Mouse (Mus musculus): Measurements from ENCODE around the gene Txlna. TPM values are rescaled to one million over a fixed set of nuclear protein-coding genes. Genes with fewer than 3 reads are reported as not detected.

Gene Txlna
- polyA plus RNA-seq (2015; fragmentation: Illumina TruSeq; extraction: RNeasy Lipid Tissue Mini Kit (QIAGEN cat#74804); ENCODE audit: low read depth, low replicate concordance), result 33.5 TPM

DNA sequence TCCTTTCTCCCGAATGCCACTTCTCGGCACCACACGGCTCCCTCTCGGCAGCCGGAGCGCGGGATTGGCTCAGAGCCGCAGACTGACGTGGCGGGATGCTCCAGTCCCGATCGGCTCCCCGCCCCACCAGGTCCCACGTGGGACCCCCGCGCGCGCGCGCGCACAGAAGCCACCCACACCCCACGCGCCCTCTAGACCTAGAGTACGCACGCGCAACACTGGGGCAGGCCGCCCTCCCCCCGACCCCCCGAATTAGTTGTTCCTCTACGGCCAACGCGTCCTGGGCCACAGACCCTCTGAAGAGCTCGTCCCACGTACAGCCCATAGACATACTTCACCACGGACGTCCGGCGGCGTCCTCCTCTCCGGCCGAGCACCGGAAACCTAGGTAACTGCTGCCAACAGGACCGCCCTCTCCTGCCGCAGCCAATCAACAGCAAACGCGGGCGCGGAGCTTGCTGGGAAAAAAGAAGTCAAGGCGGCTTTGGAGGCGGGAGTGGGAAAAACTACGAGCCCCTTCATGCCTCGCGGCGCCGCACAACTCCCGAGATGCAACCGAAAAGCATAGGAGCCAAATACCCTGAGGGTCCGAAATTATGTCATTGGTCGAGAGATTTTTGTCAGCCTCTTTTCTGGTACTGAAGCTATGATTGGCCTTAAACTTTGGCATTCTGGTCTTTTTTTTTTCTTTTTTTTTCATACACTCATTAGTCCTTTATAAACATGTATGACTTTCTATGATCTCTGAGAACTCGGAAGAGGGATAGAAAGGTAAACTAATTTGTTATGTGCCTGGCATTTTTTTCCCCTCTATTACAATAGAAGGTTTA is at the start of gene Txlna:
Gene Txlna, minus strand, starts transcription at position 428 of the 830 bp plus-strand sequence.

DNA sequence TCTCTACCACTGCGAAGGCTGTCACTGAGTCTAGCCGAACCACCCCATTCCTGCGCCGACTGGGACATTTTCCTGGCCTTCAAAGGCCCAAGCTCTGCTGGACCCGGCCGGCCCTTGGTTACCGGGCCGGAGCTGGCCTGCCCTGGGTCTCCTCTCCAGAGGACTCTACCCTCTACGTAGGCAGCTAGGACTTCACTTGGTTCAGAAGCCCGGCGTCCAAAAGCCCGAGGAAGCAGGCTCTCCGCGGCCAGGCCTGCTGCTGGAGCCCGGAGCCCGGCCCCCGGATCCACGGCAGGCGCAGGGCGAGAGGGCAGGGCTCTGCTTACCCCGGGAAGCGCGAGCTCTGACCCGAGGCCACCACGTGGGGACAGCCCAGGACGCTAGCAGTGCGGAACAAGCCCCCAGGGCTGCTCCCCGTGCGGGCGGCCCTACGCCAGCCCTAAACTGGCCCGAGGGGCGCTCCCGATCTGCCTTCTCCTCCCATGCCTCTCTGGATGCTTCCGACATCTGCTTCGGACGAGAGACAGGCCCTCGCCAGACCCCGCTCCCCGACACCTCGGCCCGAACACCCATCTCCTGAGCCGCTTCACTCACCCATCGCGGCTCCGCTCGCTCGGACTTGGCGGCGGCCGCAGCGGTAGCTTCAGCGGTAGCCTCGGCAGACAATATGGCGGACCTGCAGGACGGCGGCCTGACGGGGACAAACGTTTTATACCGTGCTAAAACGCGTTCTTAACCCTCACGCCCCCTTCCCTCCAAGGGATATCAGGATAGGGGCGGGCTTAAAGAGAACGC is 31.4 kb upstream of the Txlna start, which contains the start of gene Kpna6:
Gene Kpna6, minus strand, starts transcription at position 685 of the 795 bp plus-strand sequence.

DNA sequence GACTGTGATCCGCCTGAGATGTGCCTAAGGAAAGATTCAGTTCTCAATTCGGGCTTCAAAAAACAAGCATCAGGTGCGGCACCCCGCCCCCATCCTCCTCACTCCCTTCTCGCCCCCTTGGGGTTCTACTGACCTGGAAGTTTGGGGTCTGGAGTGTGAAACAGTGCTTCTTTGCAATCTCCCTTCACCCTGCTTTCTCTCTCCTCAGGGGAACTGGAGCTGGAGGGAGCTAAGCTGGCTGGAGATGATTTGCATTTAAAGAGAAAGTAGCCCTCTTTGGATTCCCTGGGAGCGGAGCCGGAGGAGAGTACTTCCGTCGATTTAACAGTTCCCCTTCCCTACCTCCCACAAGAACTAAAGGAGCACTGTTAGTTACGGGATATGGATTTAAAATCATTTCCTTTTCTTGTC is 17.2 kb downstream of the Txlna start, which contains the start of gene Ccdc28b:
Gene Ccdc28b, minus strand, starts transcription at position 267 of the 411 bp plus-strand sequence.

DNA sequence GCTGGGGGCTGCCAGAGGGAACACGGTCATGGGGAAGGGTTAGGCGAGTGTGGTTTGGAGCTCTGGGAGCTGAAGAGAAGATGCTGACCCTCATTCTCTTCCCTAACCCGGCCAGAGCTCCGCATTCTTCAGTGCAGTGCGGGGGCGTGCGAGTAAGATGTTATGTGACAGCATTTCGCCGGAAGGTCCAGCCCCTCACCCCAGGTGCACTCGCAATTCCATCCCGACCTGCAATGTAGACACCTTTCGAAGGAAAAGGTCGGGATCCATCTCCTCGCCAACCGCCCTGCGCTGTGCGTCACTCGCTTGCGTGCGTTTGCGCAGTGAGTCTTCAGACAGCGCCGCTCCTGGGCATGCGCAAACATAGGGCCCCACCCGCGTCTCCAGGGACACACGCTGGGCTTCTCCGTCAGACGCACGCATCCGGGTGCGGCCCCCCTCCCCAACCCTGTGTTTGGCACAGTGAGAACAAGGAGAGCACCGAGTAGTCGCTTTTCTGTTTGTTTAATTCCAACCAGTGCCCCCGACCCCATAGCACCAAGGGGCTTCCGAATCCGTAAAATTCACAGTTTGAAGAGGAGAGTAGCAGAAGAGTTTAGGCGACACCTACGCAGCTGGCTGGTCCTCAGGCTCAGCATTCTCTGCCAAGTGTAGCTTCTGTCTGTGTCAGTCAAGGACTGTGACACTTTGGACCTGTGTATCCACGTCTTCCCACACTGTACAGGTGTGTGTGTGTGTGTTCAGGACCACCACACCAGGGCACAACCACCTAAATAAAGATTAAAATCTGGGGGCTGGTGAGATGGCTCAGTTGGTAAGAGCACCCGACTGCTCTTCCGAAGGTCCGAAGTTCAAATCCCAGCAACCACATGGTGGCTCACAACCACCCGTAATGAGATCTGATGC is 21.8 kb downstream of the Txlna start, which contains the start of gene Iqcc:
Gene Iqcc, minus strand, starts transcription at position 314 of the 906 bp plus-strand sequence.

DNA sequence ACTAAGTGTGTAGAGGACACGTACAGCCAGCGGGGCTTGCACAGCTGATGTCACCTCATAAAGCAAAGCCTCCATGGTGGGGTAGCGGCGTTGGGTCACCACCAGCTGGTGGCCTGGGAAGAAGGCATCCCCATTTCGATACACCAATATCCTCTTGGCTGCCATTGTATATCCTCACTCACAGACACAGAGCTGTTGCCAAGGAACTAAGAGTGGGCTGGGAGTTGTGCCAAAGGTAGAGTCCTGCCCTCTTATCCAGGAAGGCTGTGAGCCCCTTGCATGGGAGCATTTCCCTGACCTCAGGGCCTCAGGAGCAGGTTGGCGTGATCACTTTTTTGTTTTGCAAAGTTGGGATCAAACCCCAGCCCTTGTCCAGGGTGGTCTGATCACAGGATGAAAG is 26.8 kb downstream of the Txlna start, which contains the start of gene Dcdc2b:
Gene Dcdc2b, minus strand, starts transcription at position 165 of the 400 bp plus-strand sequence.

DNA sequence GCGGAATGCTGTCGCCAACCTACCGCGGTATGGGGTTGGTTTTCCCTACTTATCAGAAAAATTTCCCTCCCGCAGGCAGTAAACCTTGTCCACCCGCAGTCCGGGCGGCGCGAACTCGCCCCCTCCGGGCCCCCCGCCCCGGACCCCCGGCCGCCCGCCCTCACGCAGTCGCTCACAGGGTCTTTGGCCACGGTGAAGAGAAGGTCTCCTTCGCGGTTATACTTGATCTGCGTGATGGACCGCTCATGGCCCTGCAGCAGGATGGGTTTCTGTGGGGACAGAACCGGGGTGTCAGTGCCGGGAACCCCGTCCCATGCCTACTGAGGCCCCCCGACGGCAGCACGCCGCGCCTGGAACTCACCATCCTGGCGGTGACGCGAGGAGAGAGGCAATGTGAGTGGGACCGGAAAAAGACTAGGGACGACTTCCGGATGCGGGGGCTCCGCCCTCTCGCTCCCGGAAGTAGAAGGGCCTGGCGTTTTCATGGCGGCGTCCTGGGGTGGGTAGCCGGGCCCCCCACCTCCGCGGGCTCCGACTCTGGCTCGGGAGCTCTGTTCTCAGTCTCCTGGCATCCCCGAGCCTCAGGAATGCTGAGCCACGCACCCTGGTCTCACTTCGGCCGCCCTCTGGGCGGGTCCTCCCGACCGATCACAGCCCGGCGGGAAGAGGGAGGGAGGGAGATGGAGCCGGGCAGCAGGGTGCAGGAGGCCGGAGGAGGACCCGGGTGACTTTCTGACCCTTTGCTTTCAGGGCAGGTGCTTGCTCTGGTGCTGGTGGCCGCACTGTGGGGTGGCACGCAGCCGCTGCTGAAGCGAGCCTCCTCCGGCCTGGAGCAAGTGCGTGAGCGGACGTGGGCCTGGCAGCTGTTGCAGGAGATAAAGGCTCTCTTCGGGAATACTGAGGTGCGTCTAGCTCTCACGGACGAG is 40.4 kb downstream of the Txlna start, which contains the start of the genes Eif3i and Tmem234:
Gene Eif3i, minus strand, starts transcription at position 416 of the 926 bp plus-strand sequence.
Gene Tmem234, plus strand, starts transcription at position 436 of the 926 bp plus-strand sequence.

DNA sequence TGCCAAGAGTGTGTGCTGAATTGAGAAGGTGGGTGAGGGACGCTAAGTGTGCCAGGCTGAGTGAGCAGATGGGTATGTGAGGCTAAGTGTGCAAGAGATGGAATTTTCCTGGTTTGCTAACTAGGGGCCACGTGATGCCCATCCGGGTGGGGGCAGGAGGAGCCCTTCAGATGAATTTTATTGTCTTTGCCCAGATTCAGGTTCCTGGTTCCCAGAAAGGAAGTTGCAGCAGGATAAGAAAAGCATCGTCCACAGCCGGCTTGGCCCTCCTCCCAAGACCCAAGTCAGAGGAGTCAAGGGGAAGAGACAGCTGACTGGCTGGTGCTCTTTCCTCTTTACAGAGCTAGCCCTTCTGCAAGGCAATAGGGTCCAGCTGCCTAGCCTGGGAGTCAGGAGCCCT is 62.4 kb downstream of the Txlna start, which contains the start of gene Fam167b:
Gene Fam167b, minus strand, starts transcription at position 84 of the 400 bp plus-strand sequence.

Other genes with a start within 250 kb of the Txlna start
- gene Zbtb8b, start 200.2 kb downstream of the Txlna start, polyA plus RNA-seq (2015; fragmentation: Illumina TruSeq; extraction: RNeasy Lipid Tissue Mini Kit (QIAGEN cat#74804); ENCODE audit: low read depth, low replicate concordance), result 3.6 TPM
- gene Bsdc1, start 179.5 kb downstream of the Txlna start, polyA plus RNA-seq (2015; fragmentation: Illumina TruSeq; extraction: RNeasy Lipid Tissue Mini Kit (QIAGEN cat#74804); ENCODE audit: low read depth, low replicate concordance), result 50.2 TPM
- gene Tssk3, start 150.0 kb downstream of the Txlna start, polyA plus RNA-seq (2015; fragmentation: Illumina TruSeq; extraction: RNeasy Lipid Tissue Mini Kit (QIAGEN cat#74804); ENCODE audit: low read depth, low replicate concordance), result not detected
- not detected for gene Fam229a, start 149.9 kb downstream of the Txlna start, polyA plus RNA-seq (2015; fragmentation: Illumina TruSeq; extraction: RNeasy Lipid Tissue Mini Kit (QIAGEN cat#74804); ENCODE audit: low read depth, low replicate concordance)
- gene Marcksl1, start 127.5 kb downstream of the Txlna start, polyA plus RNA-seq (2015; fragmentation: Illumina TruSeq; extraction: RNeasy Lipid Tissue Mini Kit (QIAGEN cat#74804); ENCODE audit: low read depth, low replicate concordance), result 72.9 TPM
- 38.9 TPM for gene Hdac1, start 98.4 kb downstream of the Txlna start, polyA plus RNA-seq (2015; fragmentation: Illumina TruSeq; extraction: RNeasy Lipid Tissue Mini Kit (QIAGEN cat#74804); ENCODE audit: low read depth, low replicate concordance)
- gene Lck, start 67.4 kb downstream of the Txlna start, polyA plus RNA-seq (2015; fragmentation: Illumina TruSeq; extraction: RNeasy Lipid Tissue Mini Kit (QIAGEN cat#74804); ENCODE audit: low read depth, low replicate concordance), result 2.3 TPM
- gene Fam167b, start 62.5 kb downstream of the Txlna start, polyA plus RNA-seq (2015; fragmentation: Illumina TruSeq; extraction: RNeasy Lipid Tissue Mini Kit (QIAGEN cat#74804); ENCODE audit: low read depth, low replicate concordance), result 1.2 TPM
- gene Eif3i, start 40.4 kb downstream of the Txlna start, polyA plus RNA-seq (2015; fragmentation: Illumina TruSeq; extraction: RNeasy Lipid Tissue Mini Kit (QIAGEN cat#74804); ENCODE audit: low read depth, low replicate concordance), result 229 TPM
- gene Tmem234, start 40.4 kb downstream of the Txlna start, polyA plus RNA-seq (2015; fragmentation: Illumina TruSeq; extraction: RNeasy Lipid Tissue Mini Kit (QIAGEN cat#74804); ENCODE audit: low read depth, low replicate concordance), result 151 TPM
- 5.6 TPM for gene Dcdc2b, start 26.8 kb downstream of the Txlna start, polyA plus RNA-seq (2015; fragmentation: Illumina TruSeq; extraction: RNeasy Lipid Tissue Mini Kit (QIAGEN cat#74804); ENCODE audit: low read depth, low replicate concordance)
- 33.5 TPM for gene Iqcc, start 22.0 kb downstream of the Txlna start, polyA plus RNA-seq (2015; fragmentation: Illumina TruSeq; extraction: RNeasy Lipid Tissue Mini Kit (QIAGEN cat#74804); ENCODE audit: low read depth, low replicate concordance)
- gene Ccdc28b, start 17.1 kb downstream of the Txlna start, polyA plus RNA-seq (2015; fragmentation: Illumina TruSeq; extraction: RNeasy Lipid Tissue Mini Kit (QIAGEN cat#74804); ENCODE audit: low read depth, low replicate concordance), result 55.4 TPM
- gene Kpna6, start 31.7 kb upstream of the Txlna start, polyA plus RNA-seq (2015; fragmentation: Illumina TruSeq; extraction: RNeasy Lipid Tissue Mini Kit (QIAGEN cat#74804); ENCODE audit: low read depth, low replicate concordance), result 45.4 TPM
- gene Tmem39b, start 55.8 kb upstream of the Txlna start, polyA plus RNA-seq (2015; fragmentation: Illumina TruSeq; extraction: RNeasy Lipid Tissue Mini Kit (QIAGEN cat#74804); ENCODE audit: low read depth, low replicate concordance), result 7.9 TPM
- gene Khdrbs1, start 101.2 kb upstream of the Txlna start, polyA plus RNA-seq (2015; fragmentation: Illumina TruSeq; extraction: RNeasy Lipid Tissue Mini Kit (QIAGEN cat#74804); ENCODE audit: low read depth, low replicate concordance), result 91.9 TPM
- gene Ptp4a2, start 170.2 kb upstream of the Txlna start, polyA plus RNA-seq (2015; fragmentation: Illumina TruSeq; extraction: RNeasy Lipid Tissue Mini Kit (QIAGEN cat#74804); ENCODE audit: low read depth, low replicate concordance), result 159 TPM

Data from brain, adult 10 weeks (tissue).